Mouse (Mus musculus): ENCODE measurements around the gene Hspb7.

DNA sequence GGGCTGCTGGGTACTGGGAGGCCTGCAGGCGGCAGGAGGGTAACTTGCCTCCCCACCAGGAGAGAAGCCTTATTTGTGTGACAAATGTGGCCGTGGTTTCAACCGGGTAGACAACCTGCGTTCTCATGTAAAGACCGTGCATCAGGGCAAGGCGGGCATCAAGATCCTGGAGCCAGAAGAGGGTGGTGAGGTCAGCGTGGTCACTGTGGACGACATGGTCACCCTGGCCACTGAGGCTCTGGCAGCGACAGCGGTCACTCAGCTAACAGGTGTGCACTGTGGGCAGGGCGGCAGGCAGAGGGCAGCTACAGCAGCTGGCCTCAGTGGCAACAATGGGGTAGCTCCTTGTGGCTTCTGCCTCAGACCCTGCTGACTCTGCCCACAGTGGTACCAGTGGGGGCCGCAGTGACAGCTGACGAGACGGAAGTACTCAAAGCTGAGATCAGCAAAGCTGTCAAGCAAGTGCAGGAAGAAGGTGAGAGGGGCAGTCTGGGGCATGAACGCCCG lies 45.8 kb downstream of the Hspb7 start:
- no peak for TF ChIP-seq CTCF (IDR thresholded peaks at IDR 0.05; ENCODE audit: low read depth, low read length)
- no peak for TF ChIP-seq POLR2A (IDR thresholded peaks at IDR 0.05; ENCODE audit: extremely low read depth, insufficient read depth, low read length)
